Mouse (Mus musculus) layer of hippocampus, adult 8-10 months (tissue): ENCODE results near the gene Herc2. TPM values are rescaled to one million over a fixed set of nuclear protein-coding genes. Genes with fewer than 3 reads are reported as not detected.
A peak's percentile ranks its signal among the peaks of the same experiment; 100 is the strongest.

Experiments
- DNase-seq, 2 experiments: peaks; one replicate each; pipeline ENCODE4 v3.0.0; 2022; ENCODE audit warnings: low spot score in 2 of 2
- total RNA-seq, 4 experiments: library from RNA; stranded (reverse); gene quantifications; 2 replicates each; pipeline ENCODE4 v1.2.4; 2022

Gene Herc2
- total RNA-seq, 4 experiments from 2014 or later: 121 to 145 (median 135) TPM

DNA sequence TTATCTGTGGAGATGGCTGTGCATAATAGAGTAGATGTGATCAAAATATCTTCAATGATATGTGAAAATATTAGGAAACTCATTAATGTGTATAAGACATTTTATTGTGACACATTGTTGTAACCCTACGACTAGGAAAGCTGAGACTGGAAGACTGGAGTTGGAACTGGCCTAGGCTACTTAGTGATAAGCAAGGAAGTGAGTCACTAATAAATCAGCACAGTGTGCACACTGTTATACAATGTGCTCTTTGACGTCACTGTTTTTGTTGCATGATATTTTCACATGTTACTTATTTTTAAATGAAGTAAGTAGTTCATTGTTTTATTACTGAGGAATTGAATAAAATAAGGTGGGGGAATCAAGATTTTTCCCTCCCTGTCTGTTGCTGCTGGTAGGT is 16.1 kb downstream of the Herc2 start:
- DNase-seq: no peak

DNA sequence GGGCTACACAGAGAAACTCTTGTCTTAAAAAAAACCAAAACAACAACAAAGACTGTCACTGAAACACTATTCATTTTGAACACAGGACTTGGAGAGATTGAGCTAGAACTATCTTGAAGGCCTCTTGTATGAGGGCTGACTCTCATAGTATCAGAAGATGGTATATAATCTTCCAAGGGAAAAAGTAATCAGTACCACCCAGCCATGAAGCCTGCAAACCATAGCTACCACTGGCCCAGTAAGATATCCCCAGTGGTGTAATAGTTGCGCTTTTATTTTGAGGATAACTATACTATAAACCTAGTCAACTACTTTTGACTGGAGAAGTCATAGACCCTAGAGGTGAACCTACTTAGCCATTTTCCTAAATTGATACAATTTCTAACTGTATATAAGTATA is 16.6 kb downstream of the Herc2 start:
- no peak for DNase-seq

DNA sequence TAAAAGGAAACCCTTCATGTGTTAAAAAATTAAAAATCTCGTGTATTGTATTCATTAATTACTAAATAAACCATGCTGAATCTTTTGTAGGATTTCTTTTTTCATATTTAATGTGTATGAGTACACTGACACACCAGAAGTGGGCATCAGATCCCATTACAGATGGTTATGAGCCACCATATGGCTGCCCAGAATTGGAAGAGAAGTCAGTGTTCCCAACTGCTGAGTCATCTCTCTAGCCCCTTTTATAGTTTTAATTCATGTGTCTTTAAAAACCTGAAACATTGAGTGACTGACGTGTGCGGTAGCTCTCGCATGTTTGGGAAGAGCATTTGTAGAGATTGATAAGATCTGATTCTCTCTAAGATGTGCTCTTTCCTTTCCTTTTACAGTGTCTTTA is 21.7 kb downstream of the Herc2 start:
- DNase-seq: peak; percentile 60 to 75

DNA sequence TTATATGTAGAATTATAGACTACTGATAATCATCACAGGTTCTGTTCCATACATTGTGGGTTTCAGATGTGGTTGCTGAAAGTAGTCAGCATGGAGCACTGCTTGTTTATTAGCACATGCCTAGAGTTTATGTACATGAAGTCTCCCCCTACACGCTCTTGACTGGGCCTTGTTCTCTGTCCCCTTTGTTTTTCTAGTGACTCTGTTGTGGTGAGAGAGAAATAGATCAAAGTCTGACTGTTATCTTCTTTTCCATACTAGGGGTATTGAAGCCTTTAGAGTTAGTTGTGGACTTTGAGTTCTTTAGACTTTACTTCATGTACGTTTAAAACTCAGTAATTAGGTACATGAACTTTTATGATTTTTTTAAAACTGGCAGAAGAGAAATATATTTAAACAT is 33.0 kb downstream of the Herc2 start:
- no peak for DNase-seq

DNA sequence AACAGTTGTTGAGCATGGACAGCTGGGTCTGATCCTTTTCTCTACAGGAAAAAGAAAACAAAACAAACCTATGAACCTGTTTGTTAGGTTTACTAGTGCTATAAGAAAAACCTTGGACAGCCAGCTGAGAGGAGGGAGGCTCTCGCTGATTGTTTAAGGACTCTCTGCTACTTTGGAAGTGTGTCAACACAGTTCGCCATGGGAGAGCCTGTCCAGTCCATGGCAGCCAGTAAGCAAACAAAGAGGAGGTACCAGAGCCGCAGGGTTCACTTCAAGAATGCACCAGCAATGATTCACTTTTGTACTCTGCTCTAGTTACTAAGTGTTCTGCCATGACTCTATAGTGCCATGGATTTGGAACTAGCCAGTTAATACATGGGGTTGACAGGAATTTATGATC is 39.1 kb downstream of the Herc2 start:
- no peak for DNase-seq

DNA sequence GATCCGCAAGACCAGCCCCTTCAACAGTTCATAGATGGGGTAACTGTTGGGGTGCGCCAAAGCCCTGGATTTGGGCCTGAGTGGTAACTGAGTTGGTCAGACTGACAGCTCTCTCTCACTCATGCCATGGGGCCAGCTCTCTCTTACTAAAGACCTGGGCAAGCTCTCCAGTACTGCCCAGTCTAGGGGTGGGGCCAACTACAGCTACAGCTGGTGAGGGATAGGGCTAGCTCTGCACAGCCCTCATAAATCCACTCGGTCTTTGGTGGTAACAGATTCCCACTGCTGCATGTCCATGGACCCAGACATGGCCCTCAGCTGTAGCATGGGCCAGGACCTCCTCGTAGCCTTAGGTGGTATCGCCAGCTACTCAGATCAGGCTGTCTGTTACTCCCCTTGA is 41.4 kb downstream of the Herc2 start:
- no peak for DNase-seq

DNA sequence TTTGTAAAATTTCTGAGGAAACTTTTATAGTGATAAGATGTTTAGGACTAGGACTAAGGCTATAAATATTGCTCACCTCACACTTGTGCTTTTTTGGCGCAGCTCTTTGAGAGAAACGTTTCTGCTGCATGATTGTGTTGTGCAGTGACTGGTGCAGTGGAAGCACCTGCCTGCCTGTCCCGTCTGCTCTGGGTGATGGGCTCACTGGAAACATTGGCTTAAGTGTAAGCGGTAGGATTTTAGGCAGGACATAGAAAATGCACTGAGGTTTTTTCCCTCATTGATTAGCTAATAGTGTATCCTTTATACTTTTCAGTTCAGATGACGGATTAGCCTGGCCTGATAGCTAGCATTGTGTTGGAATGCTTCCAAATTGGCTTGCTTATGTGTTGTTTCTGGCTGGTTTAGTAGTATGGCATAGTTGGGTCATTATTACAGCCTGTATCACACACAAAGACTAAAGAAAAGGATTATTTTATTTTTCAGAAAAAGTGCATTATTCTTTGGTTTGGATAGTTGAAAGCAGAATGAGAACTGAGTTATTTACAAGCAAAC is 52.4 kb downstream of the Herc2 start:
- DNase-seq: no peak

DNA sequence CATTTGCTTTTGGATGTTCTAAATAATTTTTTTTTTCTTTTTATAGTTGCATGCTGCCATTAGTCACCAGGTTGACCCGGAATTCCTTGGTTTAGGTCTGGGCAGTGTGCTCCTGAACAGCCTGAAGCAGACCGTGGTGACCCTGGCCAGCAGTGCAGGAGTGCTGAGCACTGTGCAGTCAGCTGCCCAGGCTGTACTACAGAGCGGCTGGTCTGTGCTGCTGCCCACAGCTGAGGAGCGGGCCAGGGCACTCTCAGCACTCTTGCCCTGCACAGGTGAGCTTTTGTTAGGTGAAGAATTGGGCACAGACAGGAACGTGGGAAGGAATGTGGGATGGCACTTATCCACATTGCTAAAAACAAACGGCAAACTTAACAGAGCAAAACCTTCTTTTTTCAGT is 63.0 kb downstream of the Herc2 start:
- DNase-seq: no peak

DNA sequence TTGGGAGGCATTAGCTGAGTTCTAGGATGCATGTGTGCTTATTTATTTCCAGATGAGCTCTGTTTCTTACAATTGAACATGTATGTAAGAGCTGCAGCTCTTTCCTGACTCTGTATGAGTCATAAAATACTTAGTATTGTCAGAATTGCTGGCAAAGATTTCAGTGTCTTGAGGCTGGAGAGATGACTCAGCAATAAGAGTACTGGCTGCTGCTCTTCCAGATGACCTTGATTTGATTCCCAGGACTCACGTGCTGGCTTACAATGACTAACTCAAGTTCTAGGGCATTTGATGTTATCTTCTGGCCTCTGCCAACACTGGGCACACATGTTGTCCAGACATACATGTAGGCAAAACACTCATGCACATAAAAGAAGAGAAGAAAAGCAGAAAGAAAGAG is 64.2 kb downstream of the Herc2 start:
- no peak for DNase-seq

DNA sequence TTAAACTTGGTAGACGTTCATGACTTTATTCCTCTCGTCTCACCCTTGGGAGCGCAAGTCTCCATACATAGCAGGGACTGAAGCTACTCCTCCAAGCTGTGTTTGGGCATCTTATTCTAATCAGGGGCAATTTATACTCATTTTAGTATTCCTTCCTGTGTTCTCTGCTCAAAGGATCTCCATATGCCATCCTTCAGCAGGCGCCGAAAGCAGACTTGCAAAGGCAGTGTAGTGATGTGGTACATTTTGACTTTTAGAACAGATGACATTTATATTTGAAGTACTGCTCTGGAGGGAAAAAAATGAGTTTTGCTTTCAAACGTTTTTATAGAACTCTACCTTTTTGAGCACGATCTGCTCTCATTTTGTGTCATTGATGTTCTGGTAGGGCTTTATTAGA is 71.0 kb downstream of the Herc2 start:
- peak; percentile 25 to 35 for DNase-seq

DNA sequence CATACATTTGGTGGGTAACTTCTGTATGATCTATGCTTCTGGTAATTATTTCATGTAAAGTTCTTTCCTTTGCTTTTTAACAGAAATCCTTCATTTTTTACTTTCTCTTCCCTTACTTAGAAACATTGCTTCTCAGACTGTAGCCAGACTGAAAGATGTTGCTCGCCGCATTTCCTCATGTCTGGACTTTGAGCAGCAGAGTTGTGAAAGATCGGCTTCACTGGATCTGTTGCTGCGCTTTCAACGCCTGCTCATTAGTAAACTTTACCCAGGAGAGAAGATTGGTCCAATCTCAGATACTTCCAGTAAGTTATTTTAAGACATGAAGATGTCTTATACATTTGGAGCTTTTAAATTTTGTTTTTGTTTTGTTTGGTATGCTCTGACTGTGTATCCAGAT is 71.4 kb downstream of the Herc2 start:
- DNase-seq: no peak

DNA sequence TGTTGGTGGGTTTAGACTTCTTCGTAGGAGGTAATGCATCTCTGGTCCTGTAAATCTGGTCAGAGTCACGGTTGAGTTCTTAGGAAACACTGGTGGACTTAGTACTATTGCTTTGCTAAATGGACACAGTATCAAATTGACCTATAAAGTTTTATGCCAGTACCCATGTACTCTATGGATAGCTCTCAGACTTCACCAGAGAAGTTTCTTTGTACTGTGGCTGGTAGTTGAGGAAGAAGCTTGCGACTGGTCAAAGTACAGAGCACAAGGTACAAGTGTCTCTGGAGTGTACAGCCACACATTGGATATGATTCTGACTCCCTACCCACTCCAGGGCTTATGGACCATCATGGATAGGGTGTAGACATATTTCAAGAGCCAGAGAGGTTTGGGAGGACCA is 78.1 kb downstream of the Herc2 start:
- DNase-seq: no peak

DNA sequence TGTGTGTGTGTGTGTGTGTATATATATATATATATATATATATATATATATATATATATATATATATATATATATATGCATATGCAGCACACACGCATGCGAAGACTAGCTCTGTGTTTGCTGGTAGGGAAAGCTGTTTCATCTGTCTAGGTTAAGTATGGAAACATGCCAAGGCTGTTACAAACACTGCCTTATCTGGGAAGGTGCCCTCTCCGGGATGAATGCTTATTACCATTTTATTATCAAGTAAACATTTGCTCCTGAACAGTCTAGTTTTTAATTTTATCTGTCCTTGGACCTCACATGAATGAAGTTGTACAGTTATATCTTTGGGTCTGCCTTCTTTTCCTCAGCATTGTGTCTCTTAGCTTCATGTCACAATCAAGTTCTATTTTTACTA is 79.6 kb downstream of the Herc2 start:
- no peak for DNase-seq

DNA sequence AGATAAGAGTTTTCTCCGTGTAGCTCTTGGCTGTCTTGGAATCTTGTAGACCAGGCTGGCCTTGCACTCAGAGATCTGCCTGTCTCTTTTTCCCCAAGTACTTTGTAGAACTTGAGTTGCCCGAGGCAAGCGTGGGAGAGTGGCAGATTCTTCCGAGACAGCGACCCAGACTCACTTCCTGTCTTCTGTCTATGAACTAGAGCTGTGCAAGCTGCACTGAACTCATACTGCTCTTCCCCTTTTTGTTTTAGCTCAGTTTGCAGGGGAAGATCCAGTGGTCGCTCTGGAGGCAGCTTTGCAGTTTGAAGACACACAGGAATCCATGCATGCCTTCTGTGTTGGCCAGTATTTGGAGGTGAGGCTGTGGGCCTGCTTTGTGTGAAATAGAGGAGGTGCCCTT is 81.6 kb downstream of the Herc2 start:
- no peak for DNase-seq

DNA sequence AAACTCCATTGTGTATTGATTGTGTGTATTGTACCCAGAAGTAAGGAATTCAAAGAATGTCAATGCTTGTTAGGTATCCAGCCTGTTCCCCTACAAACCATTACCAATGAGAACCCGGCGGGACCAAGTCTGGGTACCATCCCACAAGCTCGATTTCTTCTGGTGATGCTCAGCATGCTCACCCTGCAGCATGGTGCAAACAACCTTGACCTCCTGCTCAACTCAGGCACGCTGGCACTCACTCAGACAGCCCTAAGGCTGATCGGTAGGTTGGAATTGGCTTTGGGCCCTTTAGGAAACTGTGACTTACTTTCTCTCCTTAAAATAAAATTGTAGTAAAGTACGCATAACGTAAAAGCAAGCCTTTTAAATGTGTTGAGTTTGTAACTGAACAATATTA is 88.7 kb downstream of the Herc2 start:
- no peak for DNase-seq

DNA sequence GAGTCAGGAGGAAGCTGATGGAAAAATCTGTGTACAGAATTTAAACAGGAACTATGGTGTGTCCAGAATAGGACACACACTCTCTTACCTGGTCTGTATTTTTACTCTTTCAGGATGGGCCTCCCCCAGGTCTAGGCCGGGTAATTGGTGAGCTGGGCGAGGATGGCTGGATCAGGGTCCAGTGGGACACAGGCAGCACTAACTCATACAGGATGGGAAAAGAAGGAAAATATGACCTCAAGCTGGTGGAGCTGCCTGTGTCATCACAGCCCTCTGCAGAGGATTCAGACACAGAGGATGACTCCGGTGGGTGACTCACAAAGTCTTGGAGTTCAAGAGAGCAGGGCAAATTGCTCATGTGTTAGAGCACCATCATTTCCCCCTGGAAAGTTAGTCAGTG is 96.4 kb downstream of the Herc2 start:
- DNase-seq: no peak

DNA sequence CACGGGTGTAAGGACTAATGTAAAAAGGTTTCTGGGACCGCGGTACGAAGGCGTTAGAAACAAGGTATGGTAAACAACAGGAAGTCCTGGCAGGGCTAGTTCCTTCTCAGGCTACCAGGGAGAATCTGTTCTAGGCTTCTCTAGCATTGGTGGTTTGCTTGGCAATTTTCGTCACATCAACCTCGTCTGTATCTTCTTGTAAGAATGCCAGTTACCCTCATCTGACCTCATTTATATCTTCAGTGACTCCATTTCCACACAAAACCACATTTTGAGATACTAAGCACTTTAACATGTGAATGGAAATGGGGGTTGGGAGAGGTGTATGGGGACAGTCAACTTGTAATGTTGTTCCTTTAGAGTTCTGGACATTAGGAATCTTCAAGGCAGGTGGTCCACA is 98.9 kb downstream of the Herc2 start:
- DNase-seq: no peak

DNA sequence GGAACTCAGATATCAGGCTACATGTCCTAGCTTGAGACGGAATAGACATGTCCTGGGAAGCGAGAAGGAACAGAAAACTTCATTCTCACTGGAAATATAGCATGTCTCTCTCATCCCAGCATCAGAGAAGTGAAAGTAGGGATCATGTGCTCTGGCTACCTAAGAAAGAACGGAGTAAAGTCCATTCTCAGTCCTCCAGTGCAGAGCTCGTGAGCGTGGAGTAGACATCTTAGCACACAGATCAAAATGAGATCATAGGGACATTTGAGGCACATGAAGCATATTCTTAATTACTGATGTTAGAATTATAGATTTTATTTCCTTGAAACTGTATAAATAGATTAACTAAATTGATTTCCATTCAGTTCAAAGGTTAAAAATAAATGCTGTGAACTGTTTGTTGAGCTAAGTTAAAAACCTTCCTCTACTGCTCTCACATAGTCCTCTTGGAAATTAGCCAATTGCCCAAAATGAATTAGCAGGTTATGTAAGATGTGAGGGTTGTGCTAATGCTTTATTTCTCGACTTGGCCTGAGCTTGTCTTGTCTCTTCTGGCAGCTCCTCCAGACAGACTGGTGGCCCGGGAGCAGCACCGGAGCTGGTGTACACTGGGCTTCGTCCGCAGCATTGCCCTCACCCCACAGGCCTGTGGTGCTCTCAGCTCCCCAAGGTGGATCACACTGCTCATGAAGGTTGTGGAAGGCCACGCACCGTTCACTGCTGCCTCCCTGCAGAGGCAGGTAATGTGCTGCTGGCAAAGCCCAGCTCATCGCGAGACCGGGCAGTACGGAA is 102.1 kb downstream of the Herc2 start:
- DNase-seq: no peak

DNA sequence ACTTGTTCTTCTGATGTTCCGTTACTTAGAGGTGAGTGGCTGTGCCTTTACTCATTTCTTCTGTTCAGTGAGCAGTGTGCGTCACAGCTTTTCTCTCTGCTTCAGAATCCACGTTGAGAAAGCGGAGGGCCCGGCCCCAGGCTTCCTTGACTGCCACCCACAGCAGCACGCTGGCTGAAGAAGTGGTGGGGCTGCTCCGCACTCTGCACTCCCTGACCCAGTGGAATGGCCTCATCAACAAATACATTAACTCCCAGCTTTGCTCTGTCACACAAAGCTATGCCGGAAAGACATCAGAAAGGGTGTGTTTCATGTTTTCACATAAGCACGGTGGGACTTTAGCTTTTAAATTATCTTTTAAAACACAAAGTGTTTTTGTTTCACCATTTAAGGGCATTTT is 103.2 kb downstream of the Herc2 start:
- DNase-seq: no peak

DNA sequence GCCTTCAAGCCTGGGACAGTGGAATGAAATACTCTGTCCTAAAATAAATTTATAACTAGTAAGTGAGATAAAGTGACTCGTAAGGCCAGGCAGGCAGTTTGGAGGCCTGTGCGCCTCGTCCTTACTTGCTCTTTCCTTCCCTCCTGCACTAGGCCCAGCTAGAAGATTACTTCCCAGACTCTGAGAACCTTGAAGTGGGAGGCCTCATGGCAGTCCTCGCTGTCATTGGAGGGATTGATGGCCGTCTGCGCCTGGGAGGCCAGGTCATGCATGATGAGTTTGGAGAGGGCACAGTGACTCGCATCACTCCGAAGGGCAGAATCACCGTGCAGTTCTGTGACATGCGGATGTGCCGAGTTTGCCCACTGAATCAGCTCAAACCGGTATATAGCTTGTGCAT is 103.6 kb downstream of the Herc2 start:
- DNase-seq: no peak

DNA sequence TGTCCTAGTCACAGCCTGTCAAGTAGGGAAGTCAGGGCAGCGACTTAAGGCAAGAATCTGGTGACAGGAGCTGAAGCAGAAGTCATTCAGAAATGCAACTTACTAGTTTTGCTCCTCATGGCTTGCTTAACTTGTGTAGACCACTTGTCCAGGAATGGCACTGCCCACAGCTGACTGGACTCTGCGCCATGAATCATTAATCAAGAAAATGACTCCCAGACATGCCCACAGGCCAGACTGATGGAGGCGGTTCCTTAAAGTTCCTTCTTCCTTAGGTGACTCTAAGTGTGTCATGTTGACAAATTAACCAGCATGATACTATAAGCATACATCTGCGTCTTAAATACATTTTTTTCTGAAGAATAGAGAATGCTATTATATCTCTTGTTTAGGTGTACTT is 113.3 kb downstream of the Herc2 start:
- no peak for DNase-seq

DNA sequence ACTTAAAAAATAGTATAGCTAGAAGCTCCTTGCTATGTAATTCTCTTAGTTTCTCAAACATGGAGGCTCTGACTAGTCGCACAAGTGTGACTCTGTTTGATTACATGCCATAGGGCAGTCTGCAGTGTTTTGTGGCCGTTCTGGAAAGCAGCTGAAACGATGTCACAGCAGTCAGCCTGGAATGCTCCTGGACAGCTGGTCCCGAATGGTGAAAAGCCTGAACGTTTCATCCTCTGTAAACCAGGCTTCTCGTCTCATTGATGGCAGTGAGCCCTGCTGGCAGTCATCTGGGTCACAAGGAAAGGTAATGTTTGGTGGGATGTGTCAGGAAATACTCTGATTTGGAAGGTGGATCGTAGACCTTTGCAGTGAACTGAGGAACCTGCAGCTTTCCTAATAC is 118.7 kb downstream of the Herc2 start:
- DNase-seq: no peak

DNA sequence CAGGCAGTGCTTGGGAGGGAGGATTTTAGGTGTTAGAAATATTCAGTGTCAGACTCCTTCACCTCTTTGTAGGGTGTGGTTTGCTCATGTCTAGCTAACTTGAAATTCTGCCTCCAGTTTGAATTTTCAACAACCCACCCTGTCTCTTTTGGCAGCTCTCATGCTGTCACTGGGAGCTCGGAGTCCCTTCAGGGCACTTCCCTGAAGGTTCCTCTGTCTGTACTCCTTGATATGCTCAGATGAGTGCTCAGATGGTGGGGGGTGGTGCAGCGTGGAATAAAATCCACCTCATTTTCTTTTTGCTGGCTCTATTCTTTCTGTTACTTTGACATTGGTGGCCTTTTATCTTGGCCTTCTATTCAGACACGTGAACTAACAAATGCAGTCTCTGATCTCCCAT is 127.4 kb downstream of the Herc2 start:
- DNase-seq: no peak

DNA sequence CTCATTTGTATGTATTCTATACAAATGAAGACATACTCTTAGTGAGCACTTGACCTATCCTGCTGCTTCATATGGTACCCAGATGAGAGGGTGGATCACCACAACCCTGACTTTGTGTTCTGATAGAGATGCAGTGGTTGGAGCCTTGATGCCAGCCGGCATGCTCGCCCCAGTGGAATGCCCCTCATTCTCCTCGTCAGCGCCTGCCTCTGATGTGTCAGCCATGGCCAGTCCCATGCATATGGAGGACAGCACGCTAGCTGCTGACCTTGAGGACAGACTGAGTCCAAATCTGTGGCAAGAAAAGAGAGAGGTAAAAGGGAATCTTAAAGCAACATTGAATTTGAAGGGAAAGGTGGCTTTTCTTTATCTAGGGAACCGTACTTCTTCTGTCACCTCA is 141.0 kb downstream of the Herc2 start:
- no peak for DNase-seq
